Mouse (Mus musculus): ENCODE data around the gene Stpg4. TPM values are rescaled to one million over a fixed set of nuclear protein-coding genes. Genes with fewer than 3 reads are reported as not detected.

The Stpg4 gene
- not detected in 2 replicates for polyA plus RNA-seq (2015; fragmentation: Nextera tagmentation; extraction: Ambion mirVana)

DNA sequence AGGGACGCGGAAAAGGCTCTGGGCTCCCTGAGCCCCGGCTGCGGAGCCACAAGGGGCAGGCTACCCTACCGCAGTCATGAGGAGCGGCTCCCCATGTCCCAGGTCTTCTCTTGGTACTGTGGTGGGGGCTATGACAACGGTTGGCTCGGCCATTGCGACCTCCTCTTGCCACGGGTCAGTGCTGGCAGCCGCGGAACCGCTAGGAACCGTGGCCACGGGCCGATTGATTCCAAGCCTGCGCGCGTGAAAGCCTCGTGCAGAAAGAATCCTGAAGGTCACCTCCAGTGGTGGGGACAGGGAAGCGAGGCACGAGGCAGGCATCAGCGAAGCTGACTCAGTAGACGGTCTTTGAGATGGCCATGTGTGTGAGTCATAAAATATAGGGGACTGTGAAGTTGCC, at the start of gene Stpg4:
TSS of gene Stpg4 (minus strand) at position 231 of the 400 bp plus-strand sequence.

DNA sequence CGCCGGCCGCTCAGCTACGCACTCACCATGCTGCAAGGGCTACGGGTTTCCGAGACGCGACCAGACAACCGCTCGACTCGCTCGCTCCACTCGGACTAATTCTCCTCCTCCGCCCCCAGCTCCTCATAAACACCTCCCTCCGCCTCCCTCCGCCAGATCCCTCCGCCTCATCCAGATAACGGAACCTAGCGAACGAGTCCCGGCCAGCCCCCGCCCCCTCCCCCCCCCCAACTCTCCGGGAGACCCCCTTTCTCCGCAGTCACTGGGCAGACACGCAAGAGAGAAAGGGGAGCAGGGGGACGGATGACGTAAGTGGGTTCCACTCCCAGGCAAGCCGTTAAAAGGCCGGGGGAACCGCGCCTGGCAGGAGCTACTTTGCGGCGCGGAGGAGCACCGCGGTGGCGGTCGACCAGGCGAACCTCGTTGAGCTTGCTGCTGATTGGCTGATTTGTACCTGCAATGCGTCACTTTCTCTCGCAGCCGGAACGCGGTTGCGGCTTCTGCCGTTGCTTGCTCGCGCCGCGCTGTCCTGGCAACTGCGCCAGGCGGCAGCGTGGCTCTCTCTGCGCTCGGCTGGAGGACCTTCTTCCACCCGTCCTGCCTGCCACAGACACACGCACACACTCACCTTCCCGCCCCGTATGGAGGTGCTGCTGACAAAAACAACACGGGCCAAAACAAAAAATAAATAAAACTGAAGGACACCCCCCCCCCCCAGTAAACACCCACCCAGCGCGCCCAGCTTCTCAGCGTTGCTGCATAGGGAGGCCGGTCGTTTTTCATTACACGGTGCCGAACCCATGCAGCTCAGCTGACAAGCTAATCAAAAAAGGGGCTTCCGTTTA, 19.4 kb upstream of the Stpg4 start, which contains the start of gene Calm2:
TSS of gene Calm2 (minus strand) at position 169 of the 845 bp plus-strand sequence.

Other genes with a start within 250 kb of the Stpg4 start
- 42.6 and 43.8 TPM in 2 replicates for gene Mcfd2, start 161.8 kb downstream of the Stpg4 start, polyA plus RNA-seq (2015; fragmentation: Nextera tagmentation; extraction: Ambion mirVana)
- 11.8 and 12.7 TPM in 2 replicates for gene Ttc7, start 144.9 kb downstream of the Stpg4 start, polyA plus RNA-seq (2015; fragmentation: Nextera tagmentation; extraction: Ambion mirVana)
- gene Calm2, start 19.2 kb upstream of the Stpg4 start, polyA plus RNA-seq (2015; fragmentation: Nextera tagmentation; extraction: Ambion mirVana), result 3,170 and 3,364 TPM in 2 replicates
- 2.3 and 3.3 TPM in 2 replicates for gene Epcam, start 208.2 kb upstream of the Stpg4 start, polyA plus RNA-seq (2015; fragmentation: Nextera tagmentation; extraction: Ambion mirVana)
- 37.3 and 38.2 TPM in 2 replicates for gene Msh2, start 244.6 kb upstream of the Stpg4 start, polyA plus RNA-seq (2015; fragmentation: Nextera tagmentation; extraction: Ambion mirVana)